Mouse (Mus musculus) layer of hippocampus, adult 18-20 months (tissue): ENCODE results near the gene Shb. TPM values are rescaled to one million over a fixed set of nuclear protein-coding genes. Genes with fewer than 3 reads are reported as not detected.

Experiments
- DNase-seq, 2 experiments: peaks; one replicate each; pipeline ENCODE4 v3.0.0; 2022; ENCODE audit warnings: low spot score in 2 of 2
- total RNA-seq, 2 experiments: library from RNA; stranded (reverse); gene quantifications; 2 replicates each; pipeline ENCODE4 v1.2.3; 2021

The Shb gene
- total RNA-seq, 2 experiments from 2014 or later: 13.2 to 16.5 TPM

GRCm38 (mm10) chr4:45485024-45485423 is 47.2 kb downstream of the Shb start:
- no peak for DNase-seq

DNA sequence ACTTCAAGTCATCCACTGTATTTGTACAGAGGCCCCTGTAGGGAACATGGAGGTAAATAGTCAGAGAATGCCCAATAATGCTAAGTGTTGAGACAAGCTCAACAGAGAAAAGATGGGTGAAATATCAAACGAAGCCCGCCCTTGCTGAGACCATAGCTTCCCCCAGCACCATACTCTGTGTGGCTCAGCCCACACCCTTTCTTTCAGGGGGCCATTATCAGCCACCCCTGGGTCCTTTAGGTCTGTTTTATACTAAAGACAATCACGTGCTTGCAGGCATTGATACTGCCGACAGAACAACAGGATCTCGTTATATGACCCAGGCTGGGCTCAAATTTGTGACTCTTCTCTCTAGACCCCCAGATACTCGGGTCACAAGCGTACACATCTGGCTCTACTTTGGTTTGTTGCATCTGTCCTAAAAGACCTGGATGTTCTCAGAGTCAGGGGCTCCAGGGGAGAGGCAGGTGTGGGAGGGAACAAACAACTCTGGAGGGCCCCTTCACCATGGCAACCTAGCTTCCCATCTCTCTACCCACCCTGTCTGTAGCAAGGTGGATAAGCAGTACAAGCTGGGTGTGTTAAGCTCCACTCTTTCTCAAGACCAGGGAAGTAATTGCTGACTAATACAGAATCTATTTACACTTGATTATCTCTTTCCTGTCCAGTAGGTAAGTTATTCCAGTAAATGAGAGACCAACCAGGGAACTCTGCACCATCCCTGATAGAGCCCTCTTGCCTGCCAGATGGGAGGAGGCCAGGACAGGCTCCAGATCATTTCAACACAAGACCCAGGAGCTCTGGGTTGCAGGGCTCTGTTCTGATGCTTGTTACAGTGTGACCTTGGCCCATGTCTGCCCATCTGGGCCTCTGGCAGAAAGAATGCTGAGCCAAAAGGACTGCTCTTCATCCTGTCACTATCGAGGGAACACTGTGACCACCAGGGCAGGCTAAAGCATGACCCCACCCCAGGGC is 48.7 kb downstream of the Shb start:
- no peak for DNase-seq

GRCm38 (mm10) chr4:45482271-45482670 is 50.0 kb downstream of the Shb start:
- DNase-seq: no peak

DNA sequence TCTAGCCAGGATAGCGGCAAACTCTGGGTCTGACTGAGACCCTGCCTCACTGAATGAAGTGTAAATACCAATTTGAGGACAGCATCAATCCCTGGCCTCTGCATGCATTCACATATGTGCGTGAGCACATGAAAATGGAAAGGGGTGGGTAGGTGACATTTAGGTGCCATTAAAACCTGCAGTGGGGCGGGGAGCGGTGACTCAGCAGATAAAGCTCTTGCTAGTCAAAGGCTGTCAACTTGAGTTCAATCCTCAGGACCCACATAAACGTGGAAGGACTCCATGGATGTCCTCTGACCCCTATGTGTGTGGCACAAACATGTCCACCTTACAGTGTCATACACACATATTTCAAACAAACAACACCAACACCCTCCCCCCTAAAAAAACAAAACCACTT is 50.8 kb downstream of the Shb start:
- DNase-seq: no peak

DNA sequence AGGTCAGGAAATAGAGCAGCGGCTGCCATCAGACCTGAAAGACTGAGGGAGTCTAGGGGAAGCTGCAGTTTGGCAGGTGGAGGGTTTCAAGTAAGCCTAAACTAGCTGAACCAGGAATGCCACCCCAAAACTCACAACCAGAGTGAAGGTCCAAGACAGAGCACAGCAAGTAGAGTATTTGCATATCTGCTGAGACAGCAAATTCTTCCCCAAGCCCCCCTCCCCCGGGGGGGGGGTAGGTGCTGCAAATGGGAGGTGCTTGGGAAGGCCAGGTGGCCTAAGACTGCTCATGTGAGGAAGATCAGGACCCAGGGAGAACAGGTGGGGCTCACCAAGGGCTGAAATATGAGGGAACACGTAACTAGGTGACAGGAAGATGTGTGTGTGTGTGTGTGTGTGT is 51.7 kb downstream of the Shb start:
- no peak for DNase-seq

DNA sequence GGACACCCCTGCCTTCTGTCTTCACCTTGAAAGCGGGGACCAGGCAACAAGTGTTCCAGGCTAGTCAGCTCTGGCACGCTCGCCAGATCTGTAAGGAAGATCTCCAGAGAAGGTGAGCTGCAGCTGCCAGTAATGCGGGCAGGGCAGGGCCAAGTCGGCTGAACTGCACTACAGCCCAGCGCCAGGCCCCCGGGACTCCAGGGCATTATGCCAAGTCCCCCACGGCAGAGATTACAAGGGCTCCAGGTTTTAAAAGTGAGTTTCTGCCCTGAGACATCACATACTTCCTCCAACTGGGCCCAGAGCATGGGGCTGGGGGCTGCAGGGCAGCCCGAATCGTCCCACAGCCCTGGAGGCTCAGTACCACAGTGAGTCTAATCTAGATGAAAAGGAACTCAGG is 52.8 kb downstream of the Shb start:
- no peak for DNase-seq

- peak; percentile 29 to 56 for DNase-seq
Observed at GRCm38 (mm10) chr4:45478178-45478577, 54.1 kb downstream of the Shb start.

DNA sequence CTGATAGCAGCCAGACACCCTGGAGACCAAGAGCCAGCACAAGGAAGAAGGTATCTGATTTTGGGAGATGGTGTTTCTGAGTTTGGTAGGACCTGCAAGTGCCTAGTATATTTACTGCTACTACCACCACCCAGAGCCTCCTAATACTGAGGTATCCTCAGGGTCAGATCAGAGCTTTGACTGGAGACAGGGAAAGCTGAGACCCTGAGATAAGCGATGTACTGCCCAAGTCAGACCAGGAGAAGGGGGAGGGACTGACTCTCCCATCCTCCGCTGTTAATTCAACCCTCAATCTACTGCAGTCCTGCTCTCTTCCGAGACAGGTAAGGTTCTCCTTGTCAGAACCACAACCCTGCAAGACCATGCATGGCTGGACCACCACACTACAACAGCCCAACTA is 55.2 kb downstream of the Shb start:
- no peak for DNase-seq

DNA sequence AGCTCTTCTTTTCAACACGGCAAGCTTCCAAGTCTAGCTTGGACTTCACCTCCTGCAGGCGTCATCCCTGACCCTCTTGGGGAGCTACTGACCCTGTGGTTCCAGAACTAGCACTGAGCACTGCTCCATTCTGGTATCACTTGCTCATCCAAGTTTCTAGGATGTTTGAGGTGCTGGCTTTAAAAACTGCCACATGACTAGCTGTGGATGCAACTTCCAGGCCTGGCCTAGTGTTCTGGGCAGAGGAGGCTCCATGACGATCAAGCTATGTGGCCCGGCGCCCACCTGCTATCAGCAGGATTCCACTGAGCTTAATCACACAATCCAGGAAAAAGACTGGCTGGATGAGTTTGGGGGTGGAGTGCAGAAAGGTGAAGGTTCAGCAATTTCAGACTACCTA is 57.4 kb downstream of the Shb start:
- no peak for DNase-seq

DNA sequence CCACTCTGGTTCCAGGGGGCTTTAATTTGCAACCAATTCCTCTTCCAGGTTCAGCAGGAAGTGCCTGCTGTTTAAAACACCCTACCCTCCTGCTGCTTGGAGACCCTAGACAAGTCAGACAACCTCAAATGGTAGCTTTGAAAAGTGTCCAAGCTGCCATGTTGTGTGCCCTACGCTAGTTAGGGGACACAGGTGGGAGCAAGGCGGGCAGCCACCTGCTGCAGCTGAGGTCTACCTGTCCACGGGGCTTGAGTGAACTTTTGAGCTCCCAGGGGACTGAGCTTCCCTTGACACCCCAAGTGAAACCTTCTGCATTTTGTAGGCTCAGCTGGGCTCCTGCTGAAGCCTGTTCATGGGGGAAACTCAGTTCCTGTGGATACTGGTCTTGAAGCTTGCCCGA is 58.1 kb downstream of the Shb start:
- no peak for DNase-seq

GRCm38 (mm10) chr4:45473129-45473528 is 59.1 kb downstream of the Shb start:
- DNase-seq: peak; percentile 78 to 85

- no peak for DNase-seq
Observed at GRCm38 (mm10) chr4:45472706-45473105, 59.6 kb downstream of the Shb start.

DNA sequence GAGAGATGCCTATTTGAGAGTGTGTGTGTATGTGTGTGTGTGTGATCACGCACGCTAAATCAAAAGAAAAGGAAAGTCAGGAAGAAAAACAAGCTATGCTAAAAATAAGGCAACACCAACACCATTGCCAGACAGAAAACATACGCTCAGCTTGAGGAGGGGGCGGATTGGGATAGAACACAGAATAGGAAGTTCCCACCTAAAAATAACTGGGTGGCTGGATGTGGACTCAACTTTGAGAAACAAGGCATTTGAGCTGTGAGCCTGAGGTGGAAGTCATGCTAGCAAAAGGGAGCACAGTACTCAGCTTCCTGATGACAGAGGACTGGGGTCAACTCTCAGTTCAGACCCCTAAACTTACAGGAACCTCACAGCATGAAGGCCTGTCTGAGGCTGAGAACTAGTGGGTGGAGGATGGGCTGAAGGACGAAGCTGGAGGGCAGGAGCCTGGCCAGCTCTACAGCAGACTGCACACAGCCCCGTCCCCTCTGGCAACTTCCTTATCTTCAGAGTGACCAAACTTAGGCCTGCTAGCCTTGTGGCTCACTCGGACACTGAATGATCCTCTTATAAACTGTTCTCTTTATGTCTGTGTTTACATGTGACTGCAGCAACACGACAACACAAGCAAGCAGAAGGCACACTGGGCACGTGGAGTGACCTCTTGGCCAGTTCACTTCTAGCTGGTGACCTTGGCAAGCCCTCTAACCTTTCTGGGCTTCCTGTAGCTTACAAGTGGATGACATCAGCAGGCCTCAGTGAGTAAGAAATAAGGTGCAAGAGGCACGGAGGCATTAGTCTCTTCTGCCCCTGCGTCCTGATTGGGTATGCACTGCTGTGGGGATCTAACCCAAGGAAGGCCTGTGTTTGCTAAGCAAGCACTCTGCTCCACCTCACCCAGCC is 60.4 kb downstream of the Shb start:
- DNase-seq: peak in 1 of 2 experiments; percentile 69

DNA sequence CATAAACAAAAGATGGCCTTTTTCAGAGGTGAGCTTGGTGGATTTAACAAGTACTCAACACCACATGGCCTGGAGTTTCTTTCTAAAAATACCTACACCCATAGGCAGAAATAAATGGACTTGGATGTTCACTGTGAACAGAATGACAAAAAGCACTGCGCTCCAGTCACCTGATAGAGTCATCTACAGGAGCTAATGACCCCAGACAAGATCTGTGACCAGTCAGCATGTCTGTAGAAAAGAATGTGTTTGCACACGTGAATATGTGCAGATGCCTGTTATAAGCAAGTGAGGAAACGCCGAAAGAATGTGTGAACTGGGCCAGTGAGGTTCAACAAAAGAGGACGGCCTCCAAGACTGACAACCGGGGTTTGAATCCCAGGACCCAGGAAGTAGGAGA is 63.2 kb downstream of the Shb start:
- no peak for DNase-seq

DNA sequence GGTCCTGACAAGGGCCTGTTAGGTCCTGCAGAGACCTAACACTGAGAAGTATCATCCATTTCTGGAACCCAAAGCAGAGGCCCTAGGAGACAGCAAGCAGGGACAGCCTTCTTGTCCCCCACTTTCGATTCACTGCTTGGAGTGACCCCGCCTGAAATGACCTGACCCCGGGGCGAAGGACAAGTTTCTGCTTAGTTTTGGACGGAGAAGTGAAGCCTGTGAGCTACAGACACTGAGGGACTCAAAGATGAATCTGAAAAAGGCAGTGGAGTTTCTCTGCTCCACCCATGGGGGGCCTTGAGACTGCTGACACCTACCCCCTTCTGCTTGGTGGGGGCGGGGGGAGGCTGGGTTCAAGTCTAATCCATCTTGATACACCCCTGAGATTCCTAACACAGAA is 63.8 kb downstream of the Shb start:
- no peak for DNase-seq

DNA sequence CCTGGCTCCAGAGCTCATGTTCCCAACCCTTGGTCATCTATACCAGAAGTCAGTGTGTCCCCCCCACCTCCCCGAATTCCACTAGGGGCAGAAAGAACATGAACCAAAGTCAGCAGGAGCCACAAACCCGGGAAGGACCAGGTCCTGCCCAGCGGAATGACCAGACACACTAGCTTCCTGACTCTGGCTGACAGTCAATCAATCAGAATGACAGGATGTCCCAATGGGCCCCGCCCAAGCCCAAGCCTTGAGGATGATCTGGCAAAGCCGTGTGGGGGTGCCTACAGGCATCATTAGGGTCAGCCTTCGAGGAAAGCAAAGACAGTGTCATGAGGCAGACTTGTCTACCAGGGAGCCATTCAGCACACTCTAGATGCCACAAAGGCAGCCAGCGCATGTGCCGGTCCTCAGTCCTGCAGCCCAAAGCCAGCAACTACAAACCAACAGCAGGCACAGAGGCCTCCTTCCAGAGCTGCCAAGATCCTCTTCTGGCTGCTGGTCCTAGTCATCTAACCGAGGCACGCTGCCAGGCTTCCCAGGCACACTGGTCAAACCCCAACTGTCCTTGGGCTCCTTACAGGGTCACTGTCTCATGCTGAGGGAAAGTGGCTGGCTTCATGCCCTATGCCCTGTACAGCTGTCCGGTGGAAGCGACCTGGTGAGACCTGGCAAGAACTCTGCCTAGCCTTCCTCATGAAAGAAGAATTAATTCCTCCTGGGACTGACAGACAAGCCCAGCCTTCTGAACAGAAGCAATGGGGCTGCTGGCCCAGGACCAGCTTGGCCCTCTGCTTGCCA is 65.0 kb downstream of the Shb start:
- DNase-seq: peak in 1 of 2 experiments; percentile 34

GRCm38 (mm10) chr4:45464941-45465340 is 67.3 kb downstream of the Shb start:
- no peak for DNase-seq

- no peak for DNase-seq
Observed at GRCm38 (mm10) chr4:45464528-45464927, 67.7 kb downstream of the Shb start.

GRCm38 (mm10) chr4:45464123-45464522 is 68.1 kb downstream of the Shb start:
- DNase-seq: no peak

- DNase-seq: no peak
Observed at GRCm38 (mm10) chr4:45462628-45463027, 69.6 kb downstream of the Shb start.

DNA sequence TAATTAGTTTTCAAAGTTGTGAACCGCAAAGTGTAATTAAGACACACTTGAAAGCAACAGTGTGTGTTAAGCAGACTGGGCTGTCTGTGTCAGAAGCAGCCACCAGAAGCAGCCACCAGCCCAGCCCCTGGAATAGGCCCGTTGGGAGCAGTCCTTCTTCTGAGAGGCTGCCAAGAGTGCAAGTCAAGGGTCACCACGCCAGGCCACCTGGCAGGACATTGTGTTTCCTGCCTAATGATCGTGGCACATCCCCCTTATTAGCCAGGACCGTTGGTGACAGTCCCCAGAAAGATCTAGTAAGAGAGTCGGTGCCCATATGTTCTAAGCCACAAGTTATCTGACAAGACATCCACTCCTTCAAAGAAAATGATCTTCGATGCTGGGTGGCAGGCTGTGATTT is 70.6 kb downstream of the Shb start:
- no peak for DNase-seq
